Mouse (Mus musculus) heart, postnatal 0 days (tissue): ENCODE measurements around the gene Bcl2l2.

ENCODE experiments used
- CTCF ChIP-seq: IDR thresholded peaks from 2 replicates; pipeline ENCODE4 v1.5.1; 2016; ENCODE audit warnings: antibody characterized with exemption, control low read depth, low read depth
- EP300 ChIP-seq: IDR thresholded peaks from 2 replicates; pipeline ENCODE4 v1.6.1; 2016; ENCODE audit warnings: antibody characterized with exemption, low read depth

- TF ChIP-seq CTCF (no peak), EP300 (no peak)
These were observed 30.2 kb downstream of the Bcl2l2 start for GRCm38 (mm10) chr14:54913343-54913742.
